Mouse (Mus musculus): ENCODE measurements around the gene Nova1. TPM values are rescaled to one million over a fixed set of nuclear protein-coding genes. Genes with fewer than 3 reads are reported as not detected.

Nova1 gene
- polyA plus RNA-seq (2014; fragmentation: Nextera tagmentation; extraction: Ambion mirVana), result 3.7 and 5.0 TPM in 2 replicates

DNA sequence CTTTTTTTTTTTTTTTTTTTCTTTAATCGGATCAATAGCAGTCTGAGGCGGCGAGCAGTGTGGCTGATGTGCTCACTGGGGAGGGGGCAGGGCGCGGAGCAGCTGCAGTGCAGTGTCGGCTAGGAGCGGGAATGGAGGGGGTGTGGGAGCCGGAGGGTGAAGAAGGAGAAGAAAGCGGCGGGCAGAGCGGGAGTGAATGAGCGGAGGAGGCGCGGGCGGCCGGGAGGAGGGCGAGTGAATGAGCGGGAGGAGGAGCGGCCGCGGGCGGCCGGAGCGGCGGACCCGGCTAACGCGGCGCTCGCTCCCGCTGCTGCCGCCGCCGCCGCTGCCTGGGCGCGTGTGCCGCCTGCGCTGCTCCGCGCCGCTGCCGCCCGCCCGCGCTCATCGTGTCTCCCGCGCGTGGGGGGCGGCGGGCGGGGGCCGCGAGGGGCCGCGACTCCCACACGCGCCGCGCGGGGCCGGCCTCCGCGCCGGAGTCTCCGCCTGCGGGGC, at the start of gene Nova1:
TSS of gene Nova1 (minus strand) at position 74 of the 492 bp plus-strand sequence.
- DNase-seq (ENCODE audit: low spot score), result peak; percentile 65

GRCm38 (mm10) chr12:46819348-46820022, 756 bp upstream of the Nova1 start:
- Histone ChIP-seq H3K4me3 (ENCODE audit: low read depth, low read length) (peak overlapping the region; percentile 70), H3K9me3 (replicated peaks; ENCODE audit: control insufficient read depth, low read length) (no peaks in the 10 kb centered on the region), H3K27ac (replicated peaks; ENCODE audit: low read depth, low read length) (peak overlapping the region; percentile 77; the same call in 1 of the 2 replicates), H3K9ac (replicated peaks; ENCODE audit: low read length) (peak overlapping the region; percentile 69), H3K27me3 (ENCODE audit: control insufficient read depth, insufficient read depth, low read length) (no peaks in the 10 kb centered on the region), H3K4me1 (ENCODE audit: control insufficient read depth, insufficient read depth, low read length) (no peaks in the 10 kb centered on the region), H3K36me3 (replicated peaks; ENCODE audit: control insufficient read depth, insufficient read depth, low read depth, low read length) (no peaks in the 10 kb centered on the region), H3K4me2 (ENCODE audit: low read depth, low read length) (peak overlapping the region; percentile 71)
- ATAC-seq (replicated peaks; ENCODE audit: insufficient number of reproducible peaks, low FRiP score, low TSS enrichment, low read depth), result peak; percentile 97
- under 1% methylated on average over 42 of the region's 57 CpGs for WGBS
- DNase-seq (ENCODE audit: low spot score), result peak; percentile 94

More for the DNA sequence above, at the start of gene Nova1:
- peak; percentile 83 for ATAC-seq (replicated peaks; ENCODE audit: insufficient number of reproducible peaks, low FRiP score, low TSS enrichment, low read depth)
- Histone ChIP-seq H3K9ac (replicated peaks; ENCODE audit: low read length) (peak within 1 kb of the TSS; percentile 69), H3K4me2 (ENCODE audit: low read depth, low read length) (peak within 1 kb of the TSS; percentile 71), H3K4me3 (ENCODE audit: low read depth, low read length) (peak within 1 kb of the TSS; percentile 70), H3K9me3 (replicated peaks; ENCODE audit: control insufficient read depth, low read length) (no peaks in the 10 kb centered on the region), H3K36me3 (replicated peaks; ENCODE audit: control insufficient read depth, insufficient read depth, low read depth, low read length) (no peaks in the 10 kb centered on the region), H3K27me3 (ENCODE audit: control insufficient read depth, insufficient read depth, low read length) (no peaks in the 10 kb centered on the region), H3K27ac (replicated peaks; ENCODE audit: low read depth, low read length) (peak within 1 kb of the TSS; percentile 77), H3K4me1 (ENCODE audit: control insufficient read depth, insufficient read depth, low read length) (no peaks in the 10 kb centered on the region)
- 1% methylated on average over 24 of the region's 68 CpGs for WGBS

- Histone ChIP-seq H3K27ac (replicated peaks; ENCODE audit: low read depth, low read length) (peak overlapping the region; percentile 77), H3K4me3 (ENCODE audit: low read depth, low read length) (peak overlapping the region; percentile 70), H3K36me3 (replicated peaks; ENCODE audit: control insufficient read depth, insufficient read depth, low read depth, low read length) (no peaks in the 10 kb centered on the region), H3K27me3 (ENCODE audit: control insufficient read depth, insufficient read depth, low read length) (no peaks in the 10 kb centered on the region), H3K9ac (replicated peaks; ENCODE audit: low read length) (peak overlapping the region; percentile 69), H3K4me1 (ENCODE audit: control insufficient read depth, insufficient read depth, low read length) (no peaks in the 10 kb centered on the region), H3K4me2 (ENCODE audit: low read depth, low read length) (peak overlapping the region; percentile 71), H3K9me3 (replicated peaks; ENCODE audit: control insufficient read depth, low read length) (no peaks in the 10 kb centered on the region)
- DNase-seq (ENCODE audit: low spot score) (peak; percentile 52), ATAC-seq (replicated peaks; ENCODE audit: insufficient number of reproducible peaks, low FRiP score, low TSS enrichment, low read depth) (peak; percentile 57; the same call in 1 of the 2 replicates)
- WGBS, result under 1% methylated on average over 57 of the region's 61 CpGs
These were observed 491 bp downstream of the Nova1 start for GRCm38 (mm10) chr12:46818021-46818855.

- Histone ChIP-seq H3K27ac (replicated peaks; ENCODE audit: low read depth, low read length) (no peak overlapping the region), H3K36me3 (replicated peaks; ENCODE audit: control insufficient read depth, insufficient read depth, low read depth, low read length) (no peaks in the 10 kb centered on the region), H3K4me2 (ENCODE audit: low read depth, low read length) (peak overlapping the region; percentile 71), H3K9ac (replicated peaks; ENCODE audit: low read length) (no peak overlapping the region), H3K4me1 (ENCODE audit: control insufficient read depth, insufficient read depth, low read length) (no peaks in the 10 kb centered on the region), H3K4me3 (ENCODE audit: low read depth, low read length) (peak overlapping the region; percentile 70), H3K9me3 (replicated peaks; ENCODE audit: control insufficient read depth, low read length) (no peaks in the 10 kb centered on the region), H3K27me3 (ENCODE audit: control insufficient read depth, insufficient read depth, low read length) (no peaks in the 10 kb centered on the region)
- 14% methylated on average over 14 of the region's 14 CpGs for WGBS
- ATAC-seq (replicated peaks; ENCODE audit: insufficient number of reproducible peaks, low FRiP score, low TSS enrichment, low read depth), result no peak
- peak; percentile 18 for DNase-seq (ENCODE audit: low spot score)
These were observed 1.4 kb downstream of the Nova1 start for GRCm38 (mm10) chr12:46817211-46817803.

DNA sequence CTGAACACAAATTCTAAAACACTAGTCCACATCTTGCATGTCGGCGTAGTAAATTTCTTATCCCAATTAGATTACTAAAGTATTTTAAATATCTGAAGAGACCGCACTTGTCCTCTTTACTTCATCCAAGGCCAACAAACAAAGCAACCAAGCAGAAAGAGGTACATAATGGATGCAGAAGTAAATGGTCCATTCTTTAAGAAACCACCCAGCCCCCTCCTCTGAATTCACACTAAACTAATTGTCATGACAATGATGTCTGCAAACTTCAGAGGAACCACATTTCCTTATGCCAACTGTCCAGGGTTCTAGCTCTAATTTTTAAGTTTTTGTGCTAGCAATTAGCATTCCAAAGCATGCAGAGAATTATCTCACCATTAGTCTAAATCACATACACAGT, 2.4 kb downstream of the Nova1 start:
- Histone ChIP-seq H3K27ac (replicated peaks; ENCODE audit: low read depth, low read length) (no peak overlapping the region), H3K36me3 (replicated peaks; ENCODE audit: control insufficient read depth, insufficient read depth, low read depth, low read length) (no peaks in the 10 kb centered on the region), H3K9ac (replicated peaks; ENCODE audit: low read length) (no peak overlapping the region), H3K4me2 (ENCODE audit: low read depth, low read length) (no peak overlapping the region), H3K27me3 (ENCODE audit: control insufficient read depth, insufficient read depth, low read length) (no peaks in the 10 kb centered on the region), H3K4me3 (ENCODE audit: low read depth, low read length) (no peak overlapping the region), H3K9me3 (replicated peaks; ENCODE audit: control insufficient read depth, low read length) (no peaks in the 10 kb centered on the region), H3K4me1 (ENCODE audit: control insufficient read depth, insufficient read depth, low read length) (no peaks in the 10 kb centered on the region)
- DNase-seq (ENCODE audit: low spot score), result no peak
- 77% methylated on average over 3 of the region's 3 CpGs for WGBS
- ATAC-seq (replicated peaks; ENCODE audit: insufficient number of reproducible peaks, low FRiP score, low TSS enrichment, low read depth), result no peak

DNA sequence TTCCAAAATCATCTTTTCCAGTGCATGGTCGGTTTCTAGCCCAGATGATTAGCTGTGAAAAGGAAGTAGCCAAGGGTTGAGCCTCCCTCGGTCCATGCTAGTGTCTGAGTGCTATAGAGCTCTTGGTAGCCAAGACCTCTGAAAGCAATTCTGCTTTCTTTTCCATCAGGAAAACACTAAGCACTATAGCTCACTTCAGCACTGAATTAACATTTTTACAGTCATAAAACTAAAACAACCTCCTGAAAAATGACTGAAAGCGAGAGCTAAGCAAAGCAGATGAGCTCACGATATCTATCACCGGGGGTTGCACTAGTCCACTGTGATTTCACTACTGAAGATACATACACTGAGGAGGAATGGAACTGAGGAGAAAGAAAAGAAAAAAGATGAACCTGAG, 3.0 kb downstream of the Nova1 start:
- ATAC-seq (replicated peaks; ENCODE audit: insufficient number of reproducible peaks, low FRiP score, low TSS enrichment, low read depth) (no peak), DNase-seq (ENCODE audit: low spot score) (no peak)
- Histone ChIP-seq H3K9me3 (replicated peaks; ENCODE audit: control insufficient read depth, low read length) (no peaks in the 10 kb centered on the region), H3K4me1 (ENCODE audit: control insufficient read depth, insufficient read depth, low read length) (no peaks in the 10 kb centered on the region), H3K27me3 (ENCODE audit: control insufficient read depth, insufficient read depth, low read length) (no peaks in the 10 kb centered on the region), H3K9ac (replicated peaks; ENCODE audit: low read length) (no peak overlapping the region), H3K4me3 (ENCODE audit: low read depth, low read length) (no peak overlapping the region), H3K4me2 (ENCODE audit: low read depth, low read length) (no peak overlapping the region), H3K27ac (replicated peaks; ENCODE audit: low read depth, low read length) (no peak overlapping the region), H3K36me3 (replicated peaks; ENCODE audit: control insufficient read depth, insufficient read depth, low read depth, low read length) (no peaks in the 10 kb centered on the region)
- WGBS, result 84% methylated on average over 5 of the region's 5 CpGs

- no peak overlapping the region for H3K27ac ChIP-seq (replicated peaks; ENCODE audit: low read depth, low read length)
- ATAC-seq (replicated peaks; ENCODE audit: insufficient number of reproducible peaks, low FRiP score, low TSS enrichment, low read depth) (no peak), DNase-seq (ENCODE audit: low spot score) (no peak)
These were observed 3.9 kb downstream of the Nova1 start for GRCm38 (mm10) chr12:46814820-46815219.

More at GRCm38 (mm10) chr12:46814820-46815219, 3.9 kb downstream of the Nova1 start:
- H3K4me1 ChIP-seq (ENCODE audit: control insufficient read depth, insufficient read depth, low read length), result no peaks in the 10 kb centered on the region
- H3K36me3 ChIP-seq (replicated peaks; ENCODE audit: control insufficient read depth, insufficient read depth, low read depth, low read length), result no peaks in the 10 kb centered on the region
- no peak overlapping the region for H3K9ac ChIP-seq (replicated peaks; ENCODE audit: low read length)
- H3K4me2 ChIP-seq (ENCODE audit: low read depth, low read length), result no peak overlapping the region
- H3K4me3 ChIP-seq (ENCODE audit: low read depth, low read length), result no peak overlapping the region
- no peaks in the 10 kb centered on the region for H3K9me3 ChIP-seq (replicated peaks; ENCODE audit: control insufficient read depth, low read length)
- H3K27me3 ChIP-seq (ENCODE audit: control insufficient read depth, insufficient read depth, low read length), result no peaks in the 10 kb centered on the region
- WGBS, result 86% methylated on average over 4 of the region's 4 CpGs
